Mouse (Mus musculus): ENCODE data around the gene Csf2ra.
"Not testable (repeated sequence)": the region's sequence is repeated elsewhere in the genome, so short reads cannot be mapped to it uniquely, and the experiment has no call there.

The Csf2ra gene

GRCm38 (mm10) chr19:61227941-61228701 lies at the start of gene Csf2ra:
Gene Csf2ra, minus strand, starts transcription at chr19:61228429.
- peak; percentile 59 to 78 for DNase-seq (ENCODE audit: low read depth in 1 of 2, low spot score in 2 of 2)

- DNase-seq (ENCODE audit: low read depth in 1 of 2, low spot score in 2 of 2), result no peak
These were observed 47.2 kb upstream of the Csf2ra start for GRCm38 (mm10) chr19:61275446-61275845.

DNA sequence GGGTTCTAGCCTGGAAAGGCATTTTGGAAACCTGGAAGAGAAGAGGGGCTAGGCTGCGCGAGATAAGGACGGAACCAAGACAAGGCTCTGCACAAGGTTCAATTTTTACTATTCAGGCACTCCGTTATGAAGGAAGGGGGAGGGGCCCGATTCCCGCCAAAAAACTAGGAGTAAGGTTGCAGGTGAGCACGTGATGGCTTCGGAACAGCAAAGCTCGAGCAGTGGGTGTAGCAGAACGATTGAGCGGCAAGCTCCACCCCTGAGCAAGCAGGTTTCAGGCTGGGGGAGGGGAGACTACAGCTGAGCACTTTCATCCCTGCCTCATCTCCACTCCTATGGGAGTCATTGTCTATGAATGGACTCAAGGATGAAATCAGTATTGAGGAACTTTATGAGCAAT lies 40.9 kb upstream of the Csf2ra start:
- DNase-seq (ENCODE audit: low read depth in 1 of 2, low spot score in 2 of 2), result not testable (repeated sequence)

DNA sequence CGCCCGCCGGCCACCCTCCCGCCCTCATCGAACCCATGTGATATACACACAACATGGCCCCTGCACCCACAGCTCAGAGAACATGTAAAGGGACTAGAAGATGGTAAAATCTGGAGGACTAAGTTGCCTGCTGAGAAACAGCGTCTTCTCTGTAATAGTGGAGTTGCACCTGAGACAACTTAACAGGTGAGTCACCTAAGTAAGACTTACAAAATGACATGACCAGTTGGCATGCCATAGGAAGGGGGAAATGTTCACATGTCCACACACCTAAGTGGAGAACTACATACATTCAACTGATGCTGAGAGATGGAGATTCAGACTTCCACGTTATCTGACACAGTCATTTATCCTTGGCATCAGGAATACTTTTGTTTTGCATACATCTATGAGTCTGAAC lies 38.9 kb upstream of the Csf2ra start:
- DNase-seq (ENCODE audit: low read depth in 1 of 2, low spot score in 2 of 2), result no peak

DNA sequence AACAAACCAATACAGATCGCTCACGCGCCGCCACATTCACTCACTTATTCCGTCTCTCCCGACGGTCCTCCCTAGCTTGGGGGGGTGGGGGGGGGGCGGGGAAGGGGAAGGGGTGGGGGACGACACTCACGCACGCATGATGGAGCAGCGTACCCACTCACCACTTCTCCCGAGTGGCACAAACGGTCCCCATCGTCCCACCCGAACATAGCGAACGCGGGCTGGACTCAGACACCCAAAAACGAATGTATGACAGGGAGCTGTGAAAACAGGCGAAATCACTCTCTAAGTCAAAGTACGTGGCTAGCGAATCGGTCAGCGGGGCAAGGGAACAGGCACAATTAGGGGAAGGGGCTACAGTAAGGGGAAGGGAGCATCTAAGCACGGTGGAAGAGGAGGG lies 38.4 kb upstream of the Csf2ra start:
- DNase-seq (ENCODE audit: low read depth in 1 of 2, low spot score in 2 of 2), result no peak

- peak in 1 of 2 experiments; percentile 38 for DNase-seq (ENCODE audit: low read depth in 1 of 2, low spot score in 2 of 2)
These were observed 38.0 kb upstream of the Csf2ra start for GRCm38 (mm10) chr19:61266246-61266615.

- peak; percentile 76 to 81 for DNase-seq (ENCODE audit: low read depth in 1 of 2, low spot score in 2 of 2)
These were observed 37.4 kb upstream of the Csf2ra start for GRCm38 (mm10) chr19:61265349-61266245.

- DNase-seq (ENCODE audit: low read depth in 1 of 2, low spot score in 2 of 2), result no peak
These were observed 36.7 kb upstream of the Csf2ra start for GRCm38 (mm10) chr19:61264933-61265332.

GRCm38 (mm10) chr19:61264227-61264626 lies 36.0 kb upstream of the Csf2ra start:
- DNase-seq (ENCODE audit: low read depth in 1 of 2, low spot score in 2 of 2), result no peak

GRCm38 (mm10) chr19:61261241-61261640 lies 33.0 kb upstream of the Csf2ra start:
- DNase-seq (ENCODE audit: low read depth in 1 of 2, low spot score in 2 of 2), result no peak

- no peak for DNase-seq (ENCODE audit: low read depth in 1 of 2, low spot score in 2 of 2)
These were observed 29.5 kb upstream of the Csf2ra start for GRCm38 (mm10) chr19:61257733-61258132.

GRCm38 (mm10) chr19:61256166-61256887 lies 28.1 kb upstream of the Csf2ra start:
- DNase-seq (ENCODE audit: low read depth in 1 of 2, low spot score in 2 of 2), result no peak

DNA sequence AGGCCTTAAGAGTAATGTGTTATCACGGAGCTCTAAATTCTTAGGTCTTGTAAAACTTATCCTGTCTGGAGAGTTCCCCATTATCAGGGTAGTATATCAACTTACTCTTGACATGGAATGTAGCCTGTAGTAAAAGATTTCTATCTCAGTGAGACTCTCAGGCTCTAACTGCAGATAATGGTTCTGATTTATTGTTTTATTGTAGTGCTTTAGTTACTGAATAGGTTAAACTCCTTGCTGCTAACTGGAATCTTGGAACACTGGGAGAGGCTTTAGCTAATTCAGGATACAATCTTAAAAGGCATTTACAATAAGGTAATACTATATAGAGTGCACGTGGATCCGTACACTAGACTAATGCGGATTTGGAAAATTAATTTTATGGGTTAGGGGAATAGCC lies 19.1 kb upstream of the Csf2ra start:
- DNase-seq (ENCODE audit: low read depth in 1 of 2, low spot score in 2 of 2), result not testable (repeated sequence)

GRCm38 (mm10) chr19:61244721-61245436 lies 16.6 kb upstream of the Csf2ra start:
- no peak for DNase-seq (ENCODE audit: low read depth in 1 of 2, low spot score in 2 of 2)

DNA sequence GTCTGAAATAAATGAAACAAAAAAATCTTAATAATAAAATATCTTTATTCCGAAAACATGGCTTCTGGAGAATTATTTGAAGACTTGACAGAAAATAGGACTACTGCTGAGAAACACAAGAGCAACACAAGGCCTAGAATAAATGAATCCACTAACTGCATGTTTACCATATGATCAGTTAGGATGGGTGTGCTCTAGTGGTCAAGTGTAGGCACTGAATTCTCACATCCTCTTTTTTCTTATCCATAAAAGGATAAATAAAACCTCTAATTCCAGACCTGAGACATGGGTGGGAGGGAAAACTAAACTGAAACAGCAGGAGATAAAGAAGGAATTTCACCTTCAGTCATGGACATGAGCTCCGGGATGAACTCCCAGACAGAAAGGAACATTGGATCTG lies 9.7 kb upstream of the Csf2ra start:
- DNase-seq (ENCODE audit: low read depth in 1 of 2, low spot score in 2 of 2), result no peak

DNA sequence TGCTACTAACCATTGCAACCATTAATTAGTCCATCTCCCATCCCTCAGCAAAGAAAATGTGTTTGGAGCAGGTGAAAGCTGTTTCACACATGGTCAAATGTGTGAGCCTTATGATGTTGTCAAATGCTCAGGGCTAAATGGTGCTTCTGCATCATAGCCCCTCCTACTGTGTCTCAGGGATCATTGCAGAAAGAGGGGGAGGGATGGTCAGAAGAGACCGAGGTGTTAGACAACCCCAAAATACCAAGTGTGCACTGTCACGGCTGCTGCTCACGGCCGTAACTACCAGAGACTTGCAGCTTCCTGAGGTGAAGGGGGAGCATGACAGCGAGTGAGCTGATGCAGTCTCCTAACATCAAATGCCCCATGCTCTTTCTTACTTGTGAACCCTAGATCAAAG lies 6.3 kb upstream of the Csf2ra start:
- DNase-seq (ENCODE audit: low read depth in 1 of 2, low spot score in 2 of 2), result no peak

- DNase-seq (ENCODE audit: low read depth in 1 of 2, low spot score in 2 of 2), result peak; percentile 94 to 96
These were observed 1.0 kb downstream of the Csf2ra start for GRCm38 (mm10) chr19:61226928-61227854.

DNA sequence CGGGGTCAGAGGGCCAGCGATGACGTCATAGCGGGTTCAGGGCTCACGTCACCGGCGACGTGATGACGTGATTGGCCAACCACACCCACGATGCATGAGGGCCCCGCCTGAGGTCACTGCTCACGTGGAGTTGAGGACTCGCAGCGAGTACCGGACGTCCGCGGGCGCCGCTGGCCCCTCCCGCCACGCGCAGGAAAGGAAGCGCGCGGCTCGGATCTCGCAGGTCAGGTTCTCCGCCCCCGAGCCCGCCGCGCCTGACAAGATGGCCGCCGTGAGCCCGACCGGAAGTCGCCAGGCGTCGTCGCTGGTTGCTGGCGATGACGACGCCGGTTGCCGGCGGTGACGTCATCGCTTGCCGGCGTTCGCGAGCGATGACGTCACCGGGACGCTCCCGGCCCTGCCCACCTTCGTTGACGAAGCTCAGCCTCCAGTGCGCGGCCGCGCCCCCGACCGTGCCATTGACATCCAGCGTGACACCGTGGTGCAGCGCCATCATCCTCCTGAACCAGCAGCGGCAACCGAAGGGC lies 1.8 kb downstream of the Csf2ra start:
- DNase-seq (ENCODE audit: low read depth in 1 of 2, low spot score in 2 of 2), result peak in 1 of 2 experiments; percentile 39
